Mouse (Mus musculus): ENCODE measurements at regions not wholly inside any gene's neighbourhood (a gene's known extent, or its start where the extent isn't known, plus 50 kb on each side); places are given as distances from the start of the nearest gene placed in this dataset.
A peak's percentile ranks its signal among the peaks of the same experiment; 100 is the strongest.

DNA sequence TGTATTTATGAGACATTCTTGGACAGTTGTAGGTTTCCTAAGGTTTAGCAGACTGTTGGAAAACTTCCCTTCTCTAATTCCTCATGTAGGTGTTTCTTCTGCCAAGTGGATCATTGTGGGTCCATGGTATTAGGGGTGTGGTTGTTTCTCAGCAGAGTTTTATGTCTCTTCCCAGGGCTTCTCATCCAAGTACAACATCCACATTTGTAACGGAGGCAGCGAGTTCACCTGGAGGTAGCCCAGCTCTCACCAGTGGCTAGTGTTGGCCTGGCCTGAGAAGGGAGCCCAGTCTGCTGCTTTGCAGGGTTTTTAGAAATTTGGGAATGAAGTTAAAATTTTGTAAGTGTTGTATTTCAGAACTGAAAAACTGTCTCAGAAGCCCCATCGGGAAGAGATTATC lies 122.4 kb downstream of the Wnt5a start:
- 70% methylated on average over 3 of the region's 3 CpGs for WGBS

DNA sequence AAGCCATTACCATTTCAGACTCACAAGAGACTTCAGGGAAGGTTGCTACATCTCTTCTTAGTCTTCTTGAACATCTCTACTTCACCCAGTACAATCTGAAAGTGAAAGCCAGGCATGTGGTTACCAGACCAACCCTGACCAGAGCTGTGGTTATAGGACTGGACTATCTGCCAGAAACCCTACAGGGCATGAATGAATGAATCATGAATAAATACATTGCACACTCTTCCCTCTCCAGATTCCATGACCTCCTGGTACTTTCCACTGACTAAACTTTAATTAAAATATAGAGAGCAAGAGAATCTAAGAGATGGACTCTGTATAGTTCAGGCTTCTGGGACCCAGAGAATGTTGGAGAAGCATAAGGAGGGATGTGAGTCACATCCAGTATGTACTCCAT lies 130.6 kb downstream of the Wnt5a start:
- Histone ChIP-seq H3K27me3 (ENCODE audit: control insufficient read depth, insufficient read depth, low read length) (no peaks in the 10 kb centered on the region), H3K4me3 (ENCODE audit: low read depth, low read length) (no peak overlapping the region), H3K27ac (replicated peaks) (no peak overlapping the region), H3K36me3 (ENCODE audit: control insufficient read depth, insufficient read depth, low read length) (no peaks in the 10 kb centered on the region), H3K4me1 (replicated peaks; ENCODE audit: control insufficient read depth, insufficient read depth) (no peaks in the 10 kb centered on the region), H3K9me3 (ENCODE audit: control insufficient read depth, low read length) (no peaks in the 10 kb centered on the region), H3K9ac (ENCODE audit: low read length) (no peak overlapping the region), H3K4me2 (replicated peaks; ENCODE audit: low read depth) (no peak overlapping the region)
- TF ChIP-seq CTCF (IDR thresholded peaks at IDR 0.05; ENCODE audit: low read depth) (no peak), EP300 (optimal IDR thresholded peaks at IDR 0.05) (no peak)
- ATAC-seq (ENCODE audit: low FRiP score, low TSS enrichment), result no peak
- DNase-seq (ENCODE audit: low spot score), result no peak

More for the DNA sequence above, 122.4 kb downstream of the Wnt5a start:
- no peaks in the 10 kb centered on the region for H3K9me3 ChIP-seq (ENCODE audit: control insufficient read depth, low read length)
- H3K4me1 ChIP-seq (replicated peaks; ENCODE audit: control insufficient read depth, insufficient read depth), result no peaks in the 10 kb centered on the region
- no peak for DNase-seq (ENCODE audit: low spot score)
- no peaks in the 10 kb centered on the region for H3K36me3 ChIP-seq (ENCODE audit: control insufficient read depth, insufficient read depth, low read length)
- no peak for ATAC-seq (ENCODE audit: low FRiP score, low TSS enrichment)
- H3K4me3 ChIP-seq (ENCODE audit: low read depth, low read length), result no peak overlapping the region
- no peaks in the 10 kb centered on the region for H3K27me3 ChIP-seq (ENCODE audit: control insufficient read depth, insufficient read depth, low read length)
- no peak overlapping the region for H3K4me2 ChIP-seq (replicated peaks; ENCODE audit: low read depth)
- H3K27ac ChIP-seq (replicated peaks), result no peak overlapping the region
- no peak for TF ChIP-seq CTCF (IDR thresholded peaks at IDR 0.05; ENCODE audit: low read depth)
- no peak for TF ChIP-seq EP300 (optimal IDR thresholded peaks at IDR 0.05)
- H3K9ac ChIP-seq (ENCODE audit: low read length), result no peak overlapping the region

DNA sequence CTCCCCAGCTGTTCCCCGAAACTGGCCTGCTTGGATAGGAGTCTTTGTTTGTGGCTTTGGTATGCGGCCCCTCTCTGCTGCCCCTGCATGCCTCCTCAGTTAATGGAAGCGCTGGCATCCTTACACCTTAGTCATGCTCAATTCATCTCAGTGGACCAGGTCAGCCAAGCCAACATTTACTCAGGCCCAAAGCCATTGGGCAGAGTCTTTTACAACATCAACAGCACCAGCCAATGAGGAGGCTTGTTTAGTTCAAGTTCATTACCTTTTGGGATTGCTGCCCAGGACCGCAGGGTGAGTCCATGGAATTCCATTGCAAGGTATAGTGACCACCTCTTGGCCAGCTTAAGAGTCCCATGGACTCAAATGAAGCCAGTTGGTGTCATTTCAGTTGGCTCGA lies 134.5 kb downstream of the Wnt5a start:
- Histone ChIP-seq H3K27ac (replicated peaks) (no peak overlapping the region), H3K4me1 (replicated peaks; ENCODE audit: control insufficient read depth, insufficient read depth) (no peaks in the 10 kb centered on the region), H3K4me2 (replicated peaks; ENCODE audit: low read depth) (no peak overlapping the region), H3K4me3 (ENCODE audit: low read depth, low read length) (no peak overlapping the region), H3K27me3 (ENCODE audit: control insufficient read depth, insufficient read depth, low read length) (no peaks in the 10 kb centered on the region), H3K9me3 (ENCODE audit: control insufficient read depth, low read length) (no peaks in the 10 kb centered on the region), H3K36me3 (ENCODE audit: control insufficient read depth, insufficient read depth, low read length) (no peaks in the 10 kb centered on the region), H3K9ac (ENCODE audit: low read length) (no peak overlapping the region)
- DNase-seq (ENCODE audit: low spot score) (peak; percentile 21), ATAC-seq (ENCODE audit: low FRiP score, low TSS enrichment) (no peak)
- TF ChIP-seq CTCF (IDR thresholded peaks at IDR 0.05; ENCODE audit: low read depth) (no peak), EP300 (optimal IDR thresholded peaks at IDR 0.05) (no peak)
- WGBS, result 78% methylated on average over 5 of the region's 5 CpGs

DNA sequence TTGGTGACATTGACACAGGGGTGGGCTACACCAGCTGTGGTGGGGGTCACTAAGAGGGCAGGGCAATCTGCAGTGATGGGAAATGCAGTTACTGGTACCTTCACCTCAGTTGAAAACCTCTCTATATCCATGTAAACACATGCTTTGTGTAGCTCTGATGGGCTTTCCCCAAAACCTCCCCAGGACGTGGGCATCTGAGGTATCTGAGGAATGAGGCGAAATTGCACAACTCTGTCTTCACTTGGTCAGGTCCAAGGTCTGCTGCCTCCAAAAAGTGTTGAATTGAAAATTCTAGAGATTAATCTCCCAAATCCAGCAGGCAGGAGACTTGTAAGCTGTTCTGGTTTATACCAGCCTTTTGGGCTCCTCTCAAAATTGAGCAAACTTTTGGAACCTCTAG lies 141.3 kb downstream of the Wnt5a start:
- Histone ChIP-seq H3K4me3 (ENCODE audit: low read depth, low read length) (no peak overlapping the region), H3K9me3 (ENCODE audit: control insufficient read depth, low read length) (no peaks in the 10 kb centered on the region), H3K9ac (ENCODE audit: low read length) (no peak overlapping the region), H3K27me3 (ENCODE audit: control insufficient read depth, insufficient read depth, low read length) (no peaks in the 10 kb centered on the region), H3K36me3 (ENCODE audit: control insufficient read depth, insufficient read depth, low read length) (no peaks in the 10 kb centered on the region), H3K27ac (replicated peaks) (no peak overlapping the region), H3K4me2 (replicated peaks; ENCODE audit: low read depth) (no peak overlapping the region), H3K4me1 (replicated peaks; ENCODE audit: control insufficient read depth, insufficient read depth) (no peaks in the 10 kb centered on the region)
- WGBS, result 59% methylated on average over 2 of the region's 2 CpGs
- ATAC-seq (ENCODE audit: low FRiP score, low TSS enrichment) (no peak), DNase-seq (ENCODE audit: low spot score) (no peak)
- TF ChIP-seq CTCF (IDR thresholded peaks at IDR 0.05; ENCODE audit: low read depth), result no peak
- TF ChIP-seq EP300 (optimal IDR thresholded peaks at IDR 0.05), result no peak

- TF ChIP-seq EP300 (optimal IDR thresholded peaks at IDR 0.05) (no peak), CTCF (IDR thresholded peaks at IDR 0.05; ENCODE audit: low read depth) (no peak)
- no peak for DNase-seq (ENCODE audit: low spot score)
- Histone ChIP-seq H3K4me1 (replicated peaks; ENCODE audit: control insufficient read depth, insufficient read depth) (no peaks in the 10 kb centered on the region), H3K36me3 (ENCODE audit: control insufficient read depth, insufficient read depth, low read length) (no peaks in the 10 kb centered on the region), H3K27me3 (ENCODE audit: control insufficient read depth, insufficient read depth, low read length) (no peaks in the 10 kb centered on the region), H3K9me3 (ENCODE audit: control insufficient read depth, low read length) (no peaks in the 10 kb centered on the region), H3K4me3 (ENCODE audit: low read depth, low read length) (no peak overlapping the region), H3K27ac (replicated peaks) (no peak overlapping the region), H3K4me2 (replicated peaks; ENCODE audit: low read depth) (no peak overlapping the region), H3K9ac (ENCODE audit: low read length) (no peak overlapping the region)
- ATAC-seq (ENCODE audit: low FRiP score, low TSS enrichment), result no peak
Measured at GRCm38 (mm10) chr14:28649411-28649810, 144.9 kb downstream of the Wnt5a start.

- Histone ChIP-seq H3K4me2 (replicated peaks; ENCODE audit: low read depth) (no peak overlapping the region), H3K36me3 (ENCODE audit: control insufficient read depth, insufficient read depth, low read length) (no peaks in the 10 kb centered on the region), H3K9ac (ENCODE audit: low read length) (no peak overlapping the region), H3K9me3 (ENCODE audit: control insufficient read depth, low read length) (no peaks in the 10 kb centered on the region), H3K27ac (replicated peaks) (no peak overlapping the region), H3K4me1 (replicated peaks; ENCODE audit: control insufficient read depth, insufficient read depth) (no peaks in the 10 kb centered on the region), H3K27me3 (ENCODE audit: control insufficient read depth, insufficient read depth, low read length) (no peaks in the 10 kb centered on the region), H3K4me3 (ENCODE audit: low read depth, low read length) (no peak overlapping the region)
- ATAC-seq (ENCODE audit: low FRiP score, low TSS enrichment) (no peak), DNase-seq (ENCODE audit: low spot score) (no peak)
- TF ChIP-seq CTCF (IDR thresholded peaks at IDR 0.05; ENCODE audit: low read depth) (no peak), EP300 (optimal IDR thresholded peaks at IDR 0.05) (no peak)
- WGBS, result 64% methylated on average over 10 of the region's 10 CpGs
Measured at GRCm38 (mm10) chr14:28653059-28653930, 148.7 kb downstream of the Wnt5a start.
